Mouse (Mus musculus): ENCODE measurements around the gene Dnah1.

GRCm38 (mm10) chr14:31233996-31234591, 89.6 kb downstream of the Dnah1 start:
- peak; percentile 9; the same call in 1 of the 2 replicates for TF ChIP-seq CTCF (IDR thresholded peaks at IDR 0.05; ENCODE audit: borderline replicate concordance, insufficient read depth, low read length)
- no peak for TF ChIP-seq POLR2A (IDR thresholded peaks at IDR 0.05; ENCODE audit: low read depth, low read length)

Data from embryonic fibroblast, embryonic 13.5 days (primary cell).